Mouse (Mus musculus) megakaryocyte, embryonic 14.5 days (primary cell): ENCODE results near the gene Hoxb7.

Experiments
- FLI1 ChIP-seq: IDR thresholded peaks from 2 replicates; pipeline ENCODE4 v1.6.1; 2012; ENCODE audit warnings: low read length, inconsistent platforms, mixed read lengths
- GATA1 ChIP-seq: IDR thresholded peaks from 3 replicates; pipeline ENCODE4 v1.6.1; 2012; ENCODE audit warnings: mixed read lengths, low read length, inconsistent platforms, borderline replicate concordance

GRCm38 (mm10) chr11:96295092-96295835 lies 8.8 kb downstream of the Hoxb7 start:
- TF ChIP-seq GATA1, result no peak
- no peak for TF ChIP-seq FLI1
